Mouse (Mus musculus): ENCODE measurements around the gene Tmprss11f.
"Not testable (repeated sequence)": the region's sequence is repeated elsewhere in the genome, so short reads cannot be mapped to it uniquely, and the experiment has no call there.

Tmprss11f gene

DNA sequence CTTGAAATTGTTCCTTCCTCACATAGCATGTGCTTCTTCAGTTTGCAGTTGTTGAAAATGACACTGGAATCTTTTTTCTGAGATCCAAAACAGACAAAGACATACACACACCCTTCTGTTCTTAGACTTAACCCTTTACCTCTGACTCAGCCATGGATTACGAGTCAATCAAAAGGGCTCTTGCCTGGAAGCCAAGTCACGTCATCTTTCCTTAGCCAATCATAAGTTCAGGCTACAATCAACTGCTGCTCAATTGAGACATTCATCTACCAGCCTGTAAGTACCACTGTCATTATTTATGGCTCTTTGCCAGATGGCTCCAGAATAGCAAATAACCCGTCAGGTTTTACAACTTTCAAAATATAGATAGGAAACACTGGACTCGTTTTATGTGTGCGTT is at the start of gene Tmprss11f:
TSS of gene Tmprss11f (minus strand) at position 101 of the 400 bp plus-strand sequence.
- DNase-seq (ENCODE audit: low spot score in 2 of 2), result no peak

- no peak for DNase-seq (ENCODE audit: low spot score in 2 of 2)
These were observed 44.0 kb upstream of the Tmprss11f start, which contains the start of gene Tmprss11b for GRCm38 (mm10) chr5:86676262-86676661. Gene Tmprss11b, minus strand, starts transcription at chr5:86676362.

- DNase-seq (ENCODE audit: low spot score in 2 of 2), result not testable (repeated sequence)
These were observed 17.0 kb upstream of the Tmprss11f start for GRCm38 (mm10) chr5:86649185-86649584.

- DNase-seq (ENCODE audit: low spot score in 2 of 2), result no peak
These were observed 8.6 kb upstream of the Tmprss11f start for GRCm38 (mm10) chr5:86640795-86641194.

DNA sequence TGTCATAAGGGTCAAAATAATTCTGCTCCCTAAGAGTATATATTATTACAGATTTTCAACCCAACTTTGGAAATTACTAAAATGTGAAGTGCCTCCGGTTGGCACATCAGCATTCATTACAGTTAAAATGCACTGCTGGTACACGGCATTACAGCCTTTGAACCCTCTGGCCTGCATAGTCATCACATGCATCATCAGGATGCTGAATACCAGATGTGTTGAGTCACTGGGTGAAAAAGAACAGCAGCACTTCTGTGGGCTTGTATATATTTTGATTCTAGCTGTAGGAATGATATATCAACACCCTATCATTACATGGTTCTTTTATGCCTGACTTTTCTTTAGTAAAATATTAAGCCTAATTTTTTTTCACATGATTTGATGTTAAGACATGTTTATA is 1.5 kb downstream of the Tmprss11f start:
- DNase-seq (ENCODE audit: low spot score in 2 of 2), result no peak

GRCm38 (mm10) chr5:86621778-86622177 is 10.4 kb downstream of the Tmprss11f start:
- DNase-seq (ENCODE audit: low spot score in 2 of 2), result no peak

DNA sequence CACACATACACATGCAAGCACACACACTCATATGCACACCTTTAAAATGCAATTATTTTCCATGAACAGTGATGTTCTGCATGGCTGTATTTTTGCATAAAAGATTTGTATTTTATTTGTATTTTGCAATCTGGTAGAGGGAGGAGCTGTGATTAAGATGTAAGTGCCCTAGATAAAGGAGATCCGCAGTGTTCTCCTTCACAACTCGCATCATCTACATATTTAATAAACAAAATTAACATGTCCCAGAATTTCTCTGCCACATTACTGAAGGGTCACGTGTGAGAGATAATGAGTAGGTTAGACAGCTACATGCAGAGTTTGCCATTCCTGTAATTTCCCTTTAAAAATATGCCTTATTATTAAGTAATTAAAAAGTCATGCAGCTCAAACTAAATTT is 46.3 kb downstream of the Tmprss11f start:
- DNase-seq (ENCODE audit: low spot score in 2 of 2), result no peak

- DNase-seq (ENCODE audit: low spot score in 2 of 2), result no peak
These were observed 49.6 kb downstream of the Tmprss11f start for GRCm38 (mm10) chr5:86582618-86583017.

- no peak for DNase-seq (ENCODE audit: low spot score in 2 of 2)
These were observed 50.2 kb downstream of the Tmprss11f start for GRCm38 (mm10) chr5:86581998-86582397.

GRCm38 (mm10) chr5:86578761-86579160 is 53.5 kb downstream of the Tmprss11f start:
- not testable (repeated sequence) for DNase-seq (ENCODE audit: low spot score in 2 of 2)

- DNase-seq (ENCODE audit: low spot score in 2 of 2), result no peak
These were observed 85.5 kb downstream of the Tmprss11f start for GRCm38 (mm10) chr5:86546693-86547092.

DNA sequence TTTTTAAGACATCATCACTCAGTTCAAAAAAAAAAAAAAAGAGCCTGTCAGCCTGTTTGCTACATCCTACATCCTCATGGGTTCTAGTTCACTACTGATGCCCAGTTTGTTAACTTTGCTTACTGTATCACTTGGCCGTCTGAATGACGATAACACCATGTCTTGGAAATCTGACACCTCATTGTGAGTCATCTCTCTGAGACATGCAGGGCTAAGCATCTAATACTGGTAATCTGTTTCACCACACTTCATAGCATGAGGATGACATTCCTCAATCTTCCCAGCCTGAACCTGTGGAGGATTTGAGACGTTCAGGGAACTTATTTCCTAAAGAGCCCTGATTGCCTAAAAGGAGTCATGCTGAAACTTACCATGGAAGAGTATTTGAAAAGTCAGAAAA is 91.6 kb downstream of the Tmprss11f start:
- DNase-seq (ENCODE audit: low spot score in 2 of 2), result no peak

DNA sequence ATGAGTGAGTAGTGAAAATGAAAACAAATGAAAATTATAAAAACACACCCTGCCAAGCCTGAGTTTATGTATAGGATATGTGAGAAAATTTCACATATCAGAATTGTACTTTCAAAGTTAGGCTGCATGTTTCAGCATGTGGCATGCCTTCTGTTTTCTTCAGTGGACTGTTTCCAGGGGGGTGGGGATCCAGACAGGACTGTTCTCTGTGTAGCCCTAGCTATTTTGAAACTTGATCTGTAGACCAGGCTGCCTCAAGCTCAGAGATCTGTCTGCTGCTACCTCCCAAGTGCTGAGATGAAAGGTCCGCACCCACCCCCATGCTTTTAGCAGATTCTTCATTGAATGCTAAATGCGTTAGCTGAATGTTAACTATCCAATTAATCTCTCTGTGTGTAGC is 103.5 kb downstream of the Tmprss11f start:
- no peak for DNase-seq (ENCODE audit: low spot score in 2 of 2)

GRCm38 (mm10) chr5:86518500-86518899 is 113.7 kb downstream of the Tmprss11f start, which contains the start of gene Tmprss11g:
Gene Tmprss11g, minus strand, starts transcription at chr5:86518600.
- no peak for DNase-seq (ENCODE audit: low spot score in 2 of 2)

GRCm38 (mm10) chr5:86511538-86511937 is 120.7 kb downstream of the Tmprss11f start:
- DNase-seq (ENCODE audit: low spot score in 2 of 2), result no peak

- DNase-seq (ENCODE audit: low spot score in 2 of 2), result no peak
These were observed 138.8 kb downstream of the Tmprss11f start for GRCm38 (mm10) chr5:86493453-86493852.

GRCm38 (mm10) chr5:86482562-86482961 is 149.7 kb downstream of the Tmprss11f start:
- DNase-seq (ENCODE audit: low spot score in 2 of 2), result no peak

DNA sequence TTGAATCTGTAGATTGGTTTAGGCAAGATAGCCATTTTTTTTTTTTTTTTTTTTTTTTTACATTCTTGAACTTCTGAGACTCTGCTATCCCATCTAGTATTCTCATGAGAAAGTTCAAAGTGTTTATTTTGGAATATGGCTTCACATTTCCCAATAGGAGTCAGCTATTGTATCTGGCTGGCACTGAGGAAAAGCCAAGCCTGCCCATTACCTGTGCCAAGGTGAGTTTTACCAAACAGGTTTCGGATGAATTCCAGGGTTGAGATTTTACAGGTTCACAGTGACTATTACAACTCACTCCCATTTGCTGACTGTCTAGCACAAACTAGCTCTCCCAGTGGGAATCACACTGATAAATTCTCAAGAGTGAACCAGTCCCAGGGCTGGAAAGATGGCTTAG is 150.2 kb downstream of the Tmprss11f start:
- DNase-seq (ENCODE audit: low spot score in 2 of 2), result no peak

DNA sequence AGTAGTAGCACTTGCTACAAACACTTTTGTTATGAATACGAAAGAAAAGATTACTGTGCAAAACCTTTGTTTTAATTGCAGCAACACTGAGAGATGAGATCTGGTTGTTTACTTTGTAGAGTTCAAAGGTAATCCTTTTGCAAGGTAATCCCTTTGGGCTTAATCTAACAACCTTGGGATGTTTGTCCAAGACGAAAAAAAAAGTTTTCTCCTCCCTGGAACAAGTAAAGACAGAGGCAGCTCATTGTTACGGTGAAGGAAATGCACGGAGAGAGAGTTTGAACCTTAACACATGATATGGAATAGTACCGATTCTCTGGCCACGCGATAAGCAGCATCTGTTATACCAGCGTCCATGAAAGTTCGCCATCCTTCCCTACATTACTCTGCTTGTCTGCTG is 158.4 kb downstream of the Tmprss11f start:
- DNase-seq (ENCODE audit: low spot score in 2 of 2), result no peak
